Mouse (Mus musculus) ES-E14 (cell line): ENCODE measurements around the gene Ugt1a10. TPM values are rescaled to one million over a fixed set of nuclear protein-coding genes. Genes with fewer than 3 reads are reported as not detected.

Experiments
- DNase-seq: peaks from one replicate; pipeline ENCODE4 v3.0.0-alpha.2; 2013; ENCODE audit warnings: low read depth, low spot score
- H3K27ac ChIP-seq: 2 replicates; pipeline ENCODE4 v1.5.1; 2012; ENCODE audit warnings: low read depth, mild to moderate bottlenecking, low read length, moderate library complexity, mixed read lengths; ENCODE audit not compliant: poor library complexity, insufficient read depth, severe bottlenecking
- H3K36me3 ChIP-seq: 2 replicates; pipeline ENCODE4 v1.6.1; 2012; ENCODE audit warnings: mild to moderate bottlenecking, low read length, moderate library complexity, mixed read lengths; ENCODE audit not compliant: control insufficient read depth, poor library complexity, insufficient read depth, severe bottlenecking
- H3K4me1 ChIP-seq, 2 experiments: fragments of 150-350 bp in 1 of 2; sonication (generic) in 1 of 2; 2 replicates each; pipeline ENCODE4 v1.6.1; 2012; ENCODE audit warnings: low read length in 2 of 2, mild to moderate bottlenecking in 1 of 2, mixed read lengths in 1 of 2; ENCODE audit not compliant: control insufficient read depth in 2 of 2, insufficient read depth in 2 of 2, poor library complexity in 1 of 2
- H3K4me3 ChIP-seq, 2 experiments: fragments of 150-350 bp in 1 of 2; sonication (generic) in 1 of 2; 2 replicates each; pipeline ENCODE4 v1.5.1; 2012; ENCODE audit warnings: low read length in 2 of 2, low read depth in 1 of 2, mild to moderate bottlenecking in 1 of 2, mixed read lengths in 1 of 2; ENCODE audit not compliant: insufficient read depth in 1 of 2, poor library complexity in 1 of 2, severe bottlenecking in 1 of 2
- H3K9ac ChIP-seq: 2 replicates; pipeline ENCODE4 v1.6.1; 2012; ENCODE audit warnings: low read depth, mild to moderate bottlenecking, low read length, mixed read lengths; ENCODE audit not compliant: poor library complexity, insufficient read depth, severe bottlenecking
- H3K9me3 ChIP-seq: fragments of 150-350 bp; sonication (generic); 2 replicates; pipeline ENCODE4 v1.6.1; 2012; ENCODE audit warnings: low read depth, mild to moderate bottlenecking, low read length; ENCODE audit not compliant: control insufficient read depth, insufficient read depth
- CHD2 ChIP-seq: IDR thresholded peaks from 2 replicates; pipeline ENCODE4 v1.6.1; 2014; ENCODE audit warnings: mild to moderate bottlenecking, low read depth, low read length, inconsistent platforms
- HCFC1 ChIP-seq: IDR thresholded peaks from 2 replicates; pipeline ENCODE4 v1.6.1; 2012; ENCODE audit warnings: low read length, inconsistent platforms, borderline replicate concordance; ENCODE audit not compliant: insufficient read depth
- MAFK ChIP-seq: IDR thresholded peaks from 2 replicates; pipeline ENCODE4 v1.6.1; 2014; ENCODE audit warnings: mild to moderate bottlenecking, low read depth, low read length, inconsistent platforms; ENCODE audit not compliant: insufficient read depth
- ZC3H11A ChIP-seq: IDR thresholded peaks from 2 replicates; pipeline ENCODE4 v1.6.1; 2012; ENCODE audit warnings: low read depth, mild to moderate bottlenecking, inconsistent platforms, low read length, borderline replicate concordance
- ZNF384 ChIP-seq: IDR thresholded peaks from 2 replicates; pipeline ENCODE4 v1.6.1; 2012; ENCODE audit warnings: low read depth, low read length, inconsistent platforms
- in situ Hi-C, 2 experiments: fragments of 600-800 bp; cut with MboI; formaldehyde crosslinking; loops; one replicate each; pipeline ENCODE4 v1.15.1; 2025; ENCODE audit warnings: low sequenced_read_pairs in 2 of 2, inconsistent platforms in 1 of 2; ENCODE audit not compliant: unreplicated experiment in 2 of 2
- total RNA-seq: library from RNA; depleted of rRNA; stranded (reverse); fragments of 300-350 nt; gene quantifications from 2 replicates; pipeline ENCODE4 v1.2.3, GENCODE M21; 2012

Gene Ugt1a10
- total RNA-seq, 1 experiment: not detected

DNA sequence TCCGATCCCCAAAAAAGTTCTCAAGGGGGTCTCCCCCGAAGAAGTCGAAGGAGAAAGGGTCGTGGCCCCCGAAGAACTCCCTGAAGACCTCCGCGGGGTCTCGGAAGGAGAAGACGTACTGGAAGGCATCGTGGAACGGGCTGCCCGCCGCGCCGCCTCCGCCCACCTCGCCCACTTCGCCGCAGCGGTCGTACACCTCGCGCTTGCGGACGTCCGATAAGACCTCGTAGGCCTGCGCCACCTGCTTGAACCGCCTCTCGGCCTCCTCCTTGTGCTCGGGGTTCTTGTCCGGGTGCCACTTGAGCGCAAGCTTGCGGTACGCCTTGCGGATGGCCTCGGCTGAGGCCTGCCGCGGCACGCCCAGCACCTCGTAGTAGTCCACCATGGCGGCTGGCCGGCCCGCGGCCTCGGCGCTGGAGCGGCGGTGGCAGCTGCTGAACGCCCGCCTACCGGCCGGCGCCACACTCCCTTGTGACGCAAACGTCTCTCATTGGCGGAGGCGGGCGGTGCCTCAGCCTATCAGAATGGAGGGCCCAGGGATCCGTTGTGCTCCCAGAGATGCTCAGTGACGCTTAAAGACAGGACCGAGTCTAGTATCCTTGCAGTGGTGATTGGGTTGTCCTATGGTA lies 150.2 kb downstream of the Ugt1a10 start, which contains the start of gene Dnajb3:
Gene Dnajb3, minus strand, starts transcription at position 489 of the 629 bp plus-strand sequence.
- Histone ChIP-seq H3K27ac (no peak within 1 kb of the TSS), H3K36me3 (no peaks in the 10 kb centered on the region), H3K9me3 (no peaks in the 10 kb centered on the region), H3K4me1 (no peaks in the 10 kb centered on the region), H3K9ac (peak within 1 kb of the TSS; percentile 72), H3K4me3 (peak within 1 kb of the TSS; percentile 61 to 67)
- DNase-seq: peak; percentile 68
- in situ Hi-C loops: no loop called here
- peak; percentile 79 for TF ChIP-seq CHD2
- no peak for TF ChIP-seq HCFC1

- Histone ChIP-seq H3K4me1 (no peaks in the 10 kb centered on the region), H3K36me3 (no peaks in the 10 kb centered on the region), H3K27ac (no peak overlapping the region), H3K9me3 (no peaks in the 10 kb centered on the region), H3K9ac (no peak overlapping the region), H3K4me3 (no peak overlapping the region)
- no peak for DNase-seq
- in situ Hi-C loops: no loop called here
- TF ChIP-seq CHD2: no peak
- no peak for TF ChIP-seq MAFK
- TF ChIP-seq HCFC1: no peak
- no peak for TF ChIP-seq ZNF384
- no peak for TF ChIP-seq ZC3H11A
Measured at GRCm38 (mm10) chr1:88206843-88207479, 151.8 kb downstream of the Ugt1a10 start.

DNA sequence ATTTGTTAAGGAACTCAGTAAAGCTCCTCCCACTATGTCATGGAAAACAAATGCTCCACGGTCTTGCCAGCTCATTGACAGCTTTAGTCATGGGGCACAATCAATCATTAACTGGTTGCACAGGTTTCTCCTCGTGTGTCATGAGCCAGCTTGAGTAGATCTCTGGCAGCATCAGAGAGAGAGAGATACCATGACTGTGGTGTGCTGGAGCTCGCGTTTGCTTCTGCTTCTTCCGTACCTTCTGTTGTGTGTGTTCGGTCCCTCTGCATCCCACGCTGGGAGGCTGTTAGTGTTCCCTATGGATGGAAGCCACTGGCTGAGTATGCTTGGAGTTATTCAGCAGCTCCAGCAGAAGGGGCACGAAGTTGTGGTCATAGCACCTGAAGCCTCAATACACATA lies 156.6 kb downstream of the Ugt1a10 start, which contains the start of gene Ugt1a1:
Gene Ugt1a1, plus strand, starts transcription at position 148 of the 400 bp plus-strand sequence.
- no peaks in the 10 kb centered on the region for H3K9me3 ChIP-seq
- H3K9ac ChIP-seq: no peak within 1 kb of the TSS
- no peak within 1 kb of the TSS for H3K27ac ChIP-seq
- no peak within 1 kb of the TSS for H3K4me3 ChIP-seq
- no peak for TF ChIP-seq ZC3H11A
- TF ChIP-seq ZNF384: no peak
- TF ChIP-seq HCFC1: no peak
- no peak for TF ChIP-seq MAFK
- TF ChIP-seq CHD2: no peak
- no peak for DNase-seq
- no peaks in the 10 kb centered on the region for H3K4me1 ChIP-seq
- no peaks in the 10 kb centered on the region for H3K36me3 ChIP-seq
- in situ Hi-C loops: no loop called here

- Histone ChIP-seq H3K4me1 (no peaks in the 10 kb centered on the region), H3K4me3 (no peak overlapping the region), H3K9ac (no peak overlapping the region), H3K27ac (no peak overlapping the region), H3K9me3 (no peaks in the 10 kb centered on the region), H3K36me3 (no peaks in the 10 kb centered on the region)
- in situ Hi-C loops: no loop called here
- TF ChIP-seq ZC3H11A: no peak
- TF ChIP-seq HCFC1: no peak
- no peak for TF ChIP-seq CHD2
- TF ChIP-seq MAFK: no peak
- no peak for DNase-seq
Measured at GRCm38 (mm10) chr1:88212341-88213045, 157.3 kb downstream of the Ugt1a10 start.
